Mouse (Mus musculus) liver, embryonic 15.5 days (tissue): ENCODE data around the gene Gp5. TPM values are rescaled to one million over a fixed set of nuclear protein-coding genes. Genes with fewer than 3 reads are reported as not detected.

Experiments
- ATAC-seq: fragments of 200-750 bp; cut with Nextera tagmentation; 2 replicates; pipeline ENCODE4 v1.8.0; 2017; ENCODE audit warnings: moderate number of reproducible peaks, mild to moderate bottlenecking, moderate library complexity; ENCODE audit not compliant: insufficient read depth
- H3K27ac ChIP-seq: fragments of 300-500 bp; sonication (generic); replicated peaks from 2 replicates; pipeline ENCODE4 v1.5.1; 2015; ENCODE audit warnings: mild to moderate bottlenecking, inconsistent platforms
- H3K27me3 ChIP-seq: fragments of 300-500 bp; sonication (generic); 2 replicates; pipeline ENCODE4 v1.6.1; 2015; ENCODE audit warnings: mild to moderate bottlenecking, inconsistent platforms
- H3K36me3 ChIP-seq: fragments of 300-500 bp; sonication (generic); replicated peaks from 2 replicates; pipeline ENCODE4 v1.6.1; 2015; ENCODE audit warnings: moderate library complexity, mild to moderate bottlenecking, inconsistent platforms
- H3K4me1 ChIP-seq: fragments of 300-500 bp; sonication (generic); replicated peaks from 2 replicates; pipeline ENCODE4 v1.6.1; 2015; ENCODE audit warnings: inconsistent platforms
- H3K4me2 ChIP-seq: fragments of 300-500 bp; sonication (generic); 2 replicates; pipeline ENCODE4 v1.6.1; 2015; ENCODE audit warnings: moderate library complexity, mild to moderate bottlenecking, inconsistent platforms
- H3K4me3 ChIP-seq: fragments of 300-500 bp; sonication (generic); replicated peaks from 2 replicates; pipeline ENCODE4 v1.5.1; 2015; ENCODE audit warnings: mild to moderate bottlenecking, inconsistent platforms
- H3K9ac ChIP-seq: fragments of 300-500 bp; sonication (generic); 2 replicates; pipeline ENCODE4 v1.6.1; 2015; ENCODE audit warnings: moderate library complexity, mild to moderate bottlenecking, inconsistent platforms
- H3K9me3 ChIP-seq: fragments of 300-500 bp; sonication (generic); replicated peaks from 2 replicates; pipeline ENCODE4 v1.6.1; 2016; ENCODE audit warnings: inconsistent platforms
- WGBS: fragments of 180-500 bp; shearing (Covaris S2); methylation state at CpG from one replicate; pipeline ENCODE4 v1.1.7; 2015; ENCODE audit warnings: mixed read lengths; ENCODE audit not compliant: insufficient replicate concordance; 5-methylcytosine and 5-hydroxymethylcytosine counted together
- polyA plus RNA-seq: library from polyadenylated mRNA; unstranded; fragments of >200 nt; fragmentation: Nextera tagmentation; extraction: Ambion mirVana; gene quantifications from 2 replicates; pipeline ENCODE4 v1.2.1, GENCODE M21; 2015

Gene Gp5
- polyA plus RNA-seq, 1 experiment from 2014 or later: 11.8 TPM

DNA sequence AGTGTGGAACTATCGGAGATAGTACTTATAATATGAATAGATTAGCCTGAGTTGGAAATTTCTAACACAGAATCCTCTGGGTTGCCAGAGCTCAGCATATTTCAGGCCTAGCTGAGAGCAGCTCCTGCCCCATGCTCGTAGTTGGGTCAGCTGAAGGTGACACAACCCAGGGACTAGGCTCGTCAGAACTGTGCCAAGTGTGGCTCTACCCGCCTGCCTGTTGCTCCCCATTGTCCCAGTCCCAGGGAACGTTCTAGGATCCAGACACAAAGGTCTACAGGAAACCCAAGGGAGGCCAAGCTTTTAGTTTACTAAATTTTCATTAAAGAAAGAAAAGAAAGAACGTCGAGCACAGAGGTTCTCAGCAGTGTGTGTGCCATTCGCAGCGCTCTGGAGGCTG lies 49.2 kb downstream of the Gp5 start:
- no peak overlapping the region for H3K27ac ChIP-seq
- ATAC-seq: no peak
- H3K36me3 ChIP-seq: no peaks in the 10 kb centered on the region
- H3K4me3 ChIP-seq: no peak overlapping the region
- H3K4me1 ChIP-seq: peaks cover 14% of the 10 kb centered on the region
- no peak overlapping the region for H3K9ac ChIP-seq
- no peak overlapping the region for H3K4me2 ChIP-seq
- no peaks in the 10 kb centered on the region for H3K27me3 ChIP-seq
- H3K9me3 ChIP-seq: no peaks in the 10 kb centered on the region
- WGBS: 73% methylated on average over 9 of the region's 9 CpGs

DNA sequence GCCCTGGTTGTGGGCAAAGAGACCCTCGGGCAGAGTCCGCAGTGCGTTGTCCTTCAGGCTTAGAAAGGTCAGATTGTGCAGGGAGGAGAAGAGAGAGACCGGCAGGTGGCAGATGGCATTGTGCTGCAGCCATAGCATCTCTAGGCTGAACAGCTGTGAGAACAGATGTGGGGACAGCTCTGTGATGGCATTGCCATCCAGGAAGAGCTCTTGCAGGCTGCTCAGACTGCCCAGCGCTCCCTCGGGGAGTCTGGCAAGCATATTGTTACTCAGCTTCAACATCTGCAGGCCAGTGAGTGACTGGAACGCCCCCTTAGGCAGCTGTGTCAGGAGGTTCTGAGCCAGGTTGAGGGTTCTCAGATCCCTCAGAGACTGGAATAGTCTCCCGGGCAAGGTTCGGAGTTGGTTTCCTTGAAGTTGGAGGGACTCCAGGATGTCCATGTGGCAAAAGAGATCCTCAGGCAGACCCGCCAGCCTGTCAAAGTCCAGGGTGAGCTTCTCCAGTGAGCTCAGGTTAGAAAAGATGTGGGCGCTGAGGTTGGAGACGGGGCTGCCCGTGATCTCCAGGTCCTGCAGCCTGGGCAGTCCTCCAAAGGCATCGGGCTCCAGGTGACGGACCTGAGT lies 50.5 kb downstream of the Gp5 start:
- H3K9me3 ChIP-seq: no peaks in the 10 kb centered on the region
- ATAC-seq: no peak
- WGBS: 77% methylated on average over 15 of the region's 15 CpGs
- H3K4me1 ChIP-seq: peaks cover 16% of the 10 kb centered on the region
- H3K27me3 ChIP-seq: no peaks in the 10 kb centered on the region
- H3K4me2 ChIP-seq: no peak overlapping the region
- no peak overlapping the region for H3K4me3 ChIP-seq
- H3K36me3 ChIP-seq: no peaks in the 10 kb centered on the region
- no peak overlapping the region for H3K27ac ChIP-seq
- H3K9ac ChIP-seq: no peak overlapping the region

DNA sequence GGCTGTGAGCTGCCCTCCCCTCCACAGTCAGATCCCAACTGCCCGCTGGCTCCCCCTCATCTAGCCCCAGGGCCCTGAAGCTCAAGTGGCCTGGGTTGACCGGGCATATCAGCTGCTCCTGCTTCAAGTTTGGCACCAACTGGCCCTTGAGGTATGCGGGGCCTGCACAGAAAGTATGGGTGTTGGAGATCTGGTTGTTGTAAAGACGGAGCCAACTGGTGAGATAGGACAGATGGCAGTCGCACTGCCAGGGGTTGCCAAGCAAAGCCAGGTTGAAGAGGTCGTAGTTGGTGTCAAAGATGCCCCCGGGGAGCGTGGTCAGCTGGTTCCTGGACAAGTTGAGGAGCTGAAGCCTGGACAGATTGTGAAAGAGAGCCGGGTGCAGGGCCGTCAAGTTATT lies 51.1 kb downstream of the Gp5 start:
- Histone ChIP-seq H3K4me3 (no peak overlapping the region), H3K36me3 (no peaks in the 10 kb centered on the region), H3K9ac (no peak overlapping the region), H3K4me1 (peaks cover 18% of the 10 kb centered on the region), H3K27ac (no peak overlapping the region), H3K27me3 (no peaks in the 10 kb centered on the region), H3K9me3 (no peaks in the 10 kb centered on the region), H3K4me2 (no peak overlapping the region)
- ATAC-seq: no peak
- WGBS: 67% methylated on average over 10 of the region's 10 CpGs

DNA sequence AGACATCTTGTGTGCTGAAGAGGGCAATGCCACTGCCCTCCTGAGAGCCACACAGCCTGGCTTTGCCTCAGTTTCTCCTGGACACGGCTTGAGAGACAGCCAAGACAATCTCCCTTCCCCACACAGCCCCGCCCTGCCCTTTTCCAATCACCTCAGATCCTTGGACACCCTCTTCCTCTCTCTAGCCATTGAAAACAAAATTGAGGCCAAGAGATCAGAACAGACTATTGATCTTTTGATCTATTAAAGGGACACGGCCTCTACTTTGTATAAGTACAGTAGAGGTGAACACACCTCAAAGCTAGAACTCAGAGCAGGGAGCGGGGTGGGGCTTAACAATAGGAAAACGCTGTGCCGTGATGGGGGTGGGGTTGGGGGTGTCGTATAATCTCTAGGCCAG lies 52.1 kb downstream of the Gp5 start:
- H3K4me2 ChIP-seq: no peak overlapping the region
- no peak overlapping the region for H3K4me3 ChIP-seq
- H3K27me3 ChIP-seq: no peaks in the 10 kb centered on the region
- no peaks in the 10 kb centered on the region for H3K36me3 ChIP-seq
- 62% methylated on average over 7 of the region's 7 CpGs for WGBS
- no peak overlapping the region for H3K9ac ChIP-seq
- no peak overlapping the region for H3K27ac ChIP-seq
- H3K9me3 ChIP-seq: no peaks in the 10 kb centered on the region
- no peak for ATAC-seq
- H3K4me1 ChIP-seq: peaks cover 18% of the 10 kb centered on the region

DNA sequence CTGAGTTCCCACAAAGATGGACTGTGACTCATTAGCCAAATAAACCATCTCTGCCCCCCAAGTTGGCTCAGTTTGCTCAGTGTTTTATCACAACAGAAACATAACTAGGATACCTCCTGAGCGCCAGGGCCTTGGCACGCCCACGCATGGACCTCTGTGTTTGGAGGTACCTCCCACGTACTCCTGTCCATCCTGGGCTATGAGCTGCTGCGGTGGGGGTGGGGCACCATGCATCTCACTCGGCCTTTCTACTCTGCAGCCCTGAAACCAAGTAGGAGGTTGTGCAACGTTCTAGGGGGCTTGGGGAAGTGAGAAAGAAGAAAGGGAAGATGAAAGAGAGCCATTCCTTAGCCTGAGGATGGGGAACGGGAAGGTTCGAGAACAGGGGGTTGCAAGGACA lies 52.9 kb downstream of the Gp5 start:
- Histone ChIP-seq H3K27ac (no peak overlapping the region), H3K4me2 (no peak overlapping the region), H3K27me3 (no peaks in the 10 kb centered on the region), H3K9ac (no peak overlapping the region), H3K36me3 (no peaks in the 10 kb centered on the region), H3K4me1 (peaks cover 16% of the 10 kb centered on the region), H3K4me3 (no peak overlapping the region), H3K9me3 (no peaks in the 10 kb centered on the region)
- WGBS: 34% methylated on average over 9 of the region's 9 CpGs
- no peak for ATAC-seq

Other genes with a start within 250 kb of the Gp5 start
- gene Hes1, start 246.4 kb downstream of the Gp5 start, polyA plus RNA-seq: 5.4 and 6.1 TPM in 2 replicates
- 3.6 and 3.7 TPM in 2 replicates for gene Cpn2, start 43.3 kb downstream of the Gp5 start, polyA plus RNA-seq
- 0.03 TPM in 2 replicates for gene Lrrc15, start 27.5 kb downstream of the Gp5 start, polyA plus RNA-seq
- gene Atp13a3, start 95.2 kb upstream of the Gp5 start, polyA plus RNA-seq: 6.2 and 6.5 TPM in 2 replicates
- gene Tmem44, start 240.1 kb upstream of the Gp5 start, polyA plus RNA-seq: 0.90 and 0.92 TPM in 2 replicates